ENCODE assay signal across 8 mouse cellular contexts in genomic region chr14:105733013-105733728, GRCm38 (mm10).
A peak's percentile ranks its signal among the peaks of the same experiment; 100 is the strongest.
DNase-seq lines count a peak whose midpoint lies in the region; ATAC-seq and TF ChIP-seq lines count a peak whose summit lies in the region.

No protein-coding gene starts in this region.

- TF ChIP-seq EP300 in liver, embryonic 14.5 days (IDR thresholded peaks at IDR 0.05; ENCODE audit: low read depth) = no peak

- peak overlapping the region; percentile 78 for H3K9ac ChIP-seq in heart, embryonic 13.5 days
- peak overlapping the region; percentile 19; the same call in 1 of the 2 replicates for H3K9ac ChIP-seq in kidney, embryonic 15.5 days
- H3K9ac ChIP-seq in liver, embryonic 14.5 days (replicated peaks) = no peak overlapping the region

- H3K36me3 ChIP-seq in spleen, adult 2 months (ENCODE audit: control insufficient read depth, insufficient read depth, low read length) = no peaks in the 10 kb centered on the region
- H3K36me3 ChIP-seq in heart, embryonic 13.5 days = no peaks in the 10 kb centered on the region
- no peaks in the 10 kb centered on the region for H3K36me3 ChIP-seq in kidney, embryonic 15.5 days
- no peaks in the 10 kb centered on the region for H3K36me3 ChIP-seq in liver, embryonic 14.5 days (replicated peaks; ENCODE audit: control insufficient read depth, insufficient read depth, low read depth)
- H3K36me3 ChIP-seq in myocyte (ENCODE audit: control insufficient read depth, insufficient read depth) = no peaks in the 10 kb centered on the region

- H3ac ChIP-seq in myocyte (ENCODE audit: control insufficient read depth, insufficient read length) = no peak overlapping the region

- no peak for TF ChIP-seq CTCF in spleen, adult 2 months (IDR thresholded peaks at IDR 0.05; ENCODE audit: extremely low read depth, insufficient read depth, insufficient read length, insufficient replicate concordance)
- no peak for TF ChIP-seq CTCF in liver, embryonic 14.5 days (IDR thresholded peaks at IDR 0.05; ENCODE audit: low read depth)

- 0 out of 2 replicates have a peak, but pooled peaks have one; percentile 16 for ATAC-seq in heart, embryonic 13.5 days (ENCODE audit: extremely low read depth, insufficient number of reproducible peaks, low FRiP score, low TSS enrichment)
- ATAC-seq in kidney, embryonic 15.5 days (replicated peaks; ENCODE audit: low FRiP score) = peak; percentile 55
- ATAC-seq in liver, embryonic 14.5 days (ENCODE audit: insufficient read depth) = peak; percentile 49; the same call in 1 of the 2 replicates

- H3K4me1 ChIP-seq in spleen, adult 2 months (ENCODE audit: control insufficient read depth, insufficient read depth, insufficient read length) = no peaks in the 10 kb centered on the region; the same call in 1 of the 2 replicates
- H3K4me1 ChIP-seq in heart, embryonic 13.5 days = peaks cover 27% of the 10 kb centered on the region
- peaks cover 43% of the 10 kb centered on the region for H3K4me1 ChIP-seq in kidney, embryonic 15.5 days
- peaks cover 0 to 20% of the 10 kb centered on the region in 2 experiments; a peak in 2 of 4 replicates for H3K4me1 ChIP-seq in liver, embryonic 14.5 days (replicated peaks; ENCODE audit: control insufficient read depth in 2 of 2, insufficient read depth in 2 of 2, low read length in 1 of 2)

- H3K27ac ChIP-seq in spleen, adult 2 months (ENCODE audit: insufficient read depth, low read length) = peak overlapping the region; percentile 43; the same call in 1 of the 2 replicates
- peak overlapping the region; percentile 98 for H3K27ac ChIP-seq in heart, embryonic 13.5 days (replicated peaks)
- peak overlapping the region; percentile 92 for H3K27ac ChIP-seq in kidney, embryonic 15.5 days
- H3K27ac ChIP-seq in liver, embryonic 14.5 days = 0 out of 2 replicates have a peak overlapping the region, but pooled peaks have one; percentile 18

- TF ChIP-seq POLR2A in spleen, adult 2 months (IDR thresholded peaks at IDR 0.05; ENCODE audit: low read depth, low read length) = no peak
- no peak for TF ChIP-seq POLR2A in myocyte (IDR thresholded peaks at IDR 0.05; ENCODE audit: insufficient read length, low read depth)

- no peak for DNase-seq in spleen, adult 2 months (ENCODE audit: low read depth in 1 of 2, low spot score in 2 of 2)
- DNase-seq in spleen, postnatal 14 days (ENCODE audit: low spot score in 2 of 2) = no peak
- DNase-seq in embryo, embryonic 9.5 days (ENCODE audit: extremely low spot score) = peak; percentile 68
- DNase-seq in liver, embryonic 14.5 days (ENCODE audit: low read depth in 3 of 3, low spot score in 3 of 3) = no peak
- DNase-seq in thymus, postnatal 25 days = peak; percentile 40

- no peaks in the 10 kb centered on the region for H3K9me3 ChIP-seq in heart, embryonic 13.5 days
- H3K9me3 ChIP-seq in kidney, embryonic 15.5 days (replicated peaks) = no peaks in the 10 kb centered on the region
- H3K9me3 ChIP-seq in liver, embryonic 14.5 days (ENCODE audit: control insufficient read depth, low read length) = no peaks in the 10 kb centered on the region

- H3K4me3 ChIP-seq in spleen, adult 2 months (ENCODE audit: extremely low read depth, insufficient read depth, insufficient read length) = peak overlapping the region; percentile 27; the same call in 1 of the 2 replicates
- H3K4me3 ChIP-seq in heart, embryonic 13.5 days = peak overlapping the region; percentile 49
- H3K4me3 ChIP-seq in kidney, embryonic 15.5 days (replicated peaks) = peak overlapping the region; percentile 35
- peak overlapping the region; percentile 31 to 58; a peak in 3 of 4 replicates for H3K4me3 ChIP-seq in liver, embryonic 14.5 days (ENCODE audit: insufficient read depth in 1 of 2, low read depth in 2 of 2, low read length in 2 of 2)
- H3K4me3 ChIP-seq in myocyte = peak overlapping the region; percentile 18

- peak overlapping the region; percentile 72 for H3K4me2 ChIP-seq in heart, embryonic 13.5 days
- H3K4me2 ChIP-seq in kidney, embryonic 15.5 days = peak overlapping the region; percentile 57
- H3K4me2 ChIP-seq in liver, embryonic 14.5 days (ENCODE audit: low read depth) = peak overlapping the region; percentile 68
- H3K4me2 ChIP-seq in myocyte (ENCODE audit: low read depth) = peak overlapping the region; percentile 72

- no peaks in the 10 kb centered on the region for H3K79me2 ChIP-seq in myocyte (ENCODE audit: control insufficient read depth, insufficient read depth)

- no peaks in the 10 kb centered on the region for H3K27me3 ChIP-seq in spleen, adult 2 months (ENCODE audit: control insufficient read depth, insufficient read depth, low read length)
- H3K27me3 ChIP-seq in heart, embryonic 13.5 days (replicated peaks) = no peaks in the 10 kb centered on the region
- no peaks in the 10 kb centered on the region for H3K27me3 ChIP-seq in kidney, embryonic 15.5 days
- no peaks in the 10 kb centered on the region for H3K27me3 ChIP-seq in liver, embryonic 14.5 days (ENCODE audit: control insufficient read depth, insufficient read depth, low read length)
- H3K27me3 ChIP-seq in myocyte (ENCODE audit: control insufficient read depth, insufficient read depth, insufficient read length) = no peaks in the 10 kb centered on the region

- 22% methylated on average over 12 of the region's 12 CpGs for WGBS in spleen, adult 2 months
- WGBS in heart, embryonic 13.5 days = 3% methylated on average over 12 of the region's 12 CpGs
- 4% methylated on average over 12 of the region's 12 CpGs for WGBS in kidney, embryonic 15.5 days
- WGBS in liver, embryonic 14.5 days (ENCODE audit: insufficient replicate concordance) = 9% methylated on average over 12 of the region's 12 CpGs

TF ChIP-seq in myocyte, 11 proteins besides CTCF, POLR2A, EP300 and RAD21:
- no peak for TF ChIP-seq SRF (IDR thresholded peaks at IDR 0.05; ENCODE audit: control insufficient read depth, insufficient read length, low read depth)
- TF ChIP-seq TCF12 (IDR thresholded peaks at IDR 0.05; ENCODE audit: insufficient read depth, poor library complexity, severe bottlenecking) = no peak
- TF ChIP-seq MAX (IDR thresholded peaks at IDR 0.05; ENCODE audit: low read depth) = no peak
- TF ChIP-seq E2F4 (IDR thresholded peaks at IDR 0.05; ENCODE audit: insufficient read depth) = no peak
- no peak for TF ChIP-seq CEBPB (IDR thresholded peaks at IDR 0.05; ENCODE audit: insufficient read depth, poor library complexity, severe bottlenecking)
- no peak for TF ChIP-seq MYOG (IDR thresholded peaks at IDR 0.05; ENCODE audit: control insufficient read depth in 1 of 3, insufficient read depth in 1 of 3, insufficient read length in 2 of 3, low read depth in 2 of 3)
- no peak for TF ChIP-seq USF1 (IDR thresholded peaks at IDR 0.05; ENCODE audit: low read depth)
- no peak for TF ChIP-seq MYOD1 (IDR thresholded peaks at IDR 0.05; ENCODE audit: control insufficient read depth in 1 of 3, insufficient read length in 2 of 3, low read depth in 2 of 3)
- TF ChIP-seq TCF3 (IDR thresholded peaks at IDR 0.05; ENCODE audit: insufficient read length, low read depth) = no peak
- no peak for TF ChIP-seq POLR2AphosphoS2 (IDR thresholded peaks at IDR 0.05; ENCODE audit: insufficient read length, low read depth)
- TF ChIP-seq REST (IDR thresholded peaks at IDR 0.05; ENCODE audit: insufficient read depth, insufficient read length) = no peak

Comparison
In these comparisons a context has a peak if more than half of its experiments do, and no peak if none do; other contexts are left out.
1. DNase-seq: peak in embryo, embryonic 9.5 days (single experiment) and thymus, postnatal 25 days (single experiment); none in spleen, adult 2 months (0 of 2), spleen, postnatal 14 days (0 of 2) and liver, embryonic 14.5 days (0 of 3).
2. H3K27ac ChIP-seq: peak in every context shown above with its lines; median percentile 98 in heart, embryonic 13.5 days; 92 in kidney, embryonic 15.5 days; 43 in spleen, adult 2 months; 18 in liver, embryonic 14.5 days.
3. Peak in every context shown above with its lines, with median percentiles within 50 percentile points of each other: H3K4me3 ChIP-seq, ATAC-seq and H3K4me2 ChIP-seq.